Mouse (Mus musculus) heart, postnatal 4 days (tissue): Measurements from ENCODE around the gene Mia. TPM values are rescaled to one million over a fixed set of nuclear protein-coding genes. Genes with fewer than 3 reads are reported as not detected.

Source experiments
- DNase-seq: peaks from one replicate; pipeline ENCODE4 v3.0.0; 2021
- total RNA-seq, 2 experiments: library from RNA; stranded (reverse); gene quantifications; 2 replicates each; pipeline ENCODE4 v1.2.3; 2021

Gene Mia
- total RNA-seq, 2 experiments from 2014 or later, result not detected

DNA sequence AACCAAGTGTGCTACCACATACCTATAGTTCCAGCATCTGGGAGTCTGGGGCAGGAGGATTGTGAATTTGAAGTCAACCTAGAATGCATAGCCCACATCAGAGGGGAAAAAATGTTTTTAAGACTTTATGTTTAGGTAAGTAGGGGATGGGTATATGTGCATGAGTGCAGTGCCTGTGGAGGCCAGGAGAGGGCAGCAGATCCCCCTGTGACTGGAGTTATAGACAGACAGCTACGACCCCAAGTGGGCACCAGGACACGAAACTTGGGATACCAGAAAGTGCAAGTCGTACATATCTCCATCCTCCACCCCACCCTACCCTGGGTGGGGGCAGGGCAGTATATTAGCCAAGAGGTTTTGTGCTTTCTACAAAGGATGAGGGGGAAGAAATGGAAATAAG, 4.0 kb upstream of the Mia start:
- peak; percentile 46 for DNase-seq

DNA sequence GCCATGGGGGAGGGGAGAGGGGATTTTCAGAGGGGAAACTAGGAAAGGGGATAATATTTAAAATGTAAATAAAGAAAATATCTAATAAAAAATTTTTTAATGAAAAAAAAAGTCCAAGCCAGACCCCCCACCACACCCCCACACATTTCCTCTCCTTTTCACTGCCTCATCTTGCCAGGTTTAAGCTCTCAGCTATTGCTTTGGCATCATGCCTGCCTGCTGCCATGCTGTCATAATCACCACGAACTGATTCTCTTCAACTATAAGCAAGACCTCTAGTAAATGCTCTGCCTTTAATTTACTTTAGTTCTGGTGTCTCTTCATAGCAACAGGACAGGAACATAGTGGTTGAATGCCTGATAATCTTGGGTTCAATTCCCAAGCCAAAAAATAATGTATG, 1.5 kb upstream of the Mia start:
- DNase-seq, result no peak

GRCm38 (mm10) chr7:27180036-27180435, 921 bp downstream of the Mia start:
- DNase-seq, result peak; percentile 74

DNA sequence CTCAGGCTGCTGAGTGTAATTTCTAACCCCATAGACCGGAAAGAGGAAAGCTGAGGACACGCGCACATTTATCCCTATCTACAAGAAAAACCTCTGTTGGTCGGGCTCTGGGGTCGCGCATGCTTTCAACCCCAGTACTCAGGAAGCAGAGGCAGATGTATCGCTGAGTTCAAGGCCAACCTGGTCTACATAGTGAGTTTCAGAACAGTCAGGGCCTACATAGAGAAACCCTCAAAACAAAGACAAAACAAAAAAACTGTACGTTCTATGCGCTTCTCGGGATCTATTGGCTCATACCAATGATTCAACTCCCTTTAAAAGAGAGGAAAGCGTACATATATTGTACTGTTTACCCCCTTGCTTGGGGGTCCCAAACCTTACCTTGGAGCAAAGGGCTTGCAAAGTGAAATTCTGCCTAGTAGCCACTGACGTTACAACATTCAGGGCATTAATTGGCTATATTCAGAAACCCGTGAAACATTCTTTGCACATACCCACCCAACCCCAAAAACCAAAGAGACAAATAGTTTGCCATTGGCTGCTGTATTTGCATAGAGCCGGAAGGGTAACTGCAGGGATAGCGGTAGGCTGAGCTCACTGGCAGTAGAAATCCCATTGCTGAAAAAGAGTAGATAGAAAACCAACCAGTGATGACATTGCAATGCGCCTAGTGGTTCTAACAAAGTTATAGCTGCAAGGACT, 1.6 kb downstream of the Mia start:
- DNase-seq, result no peak

DNA sequence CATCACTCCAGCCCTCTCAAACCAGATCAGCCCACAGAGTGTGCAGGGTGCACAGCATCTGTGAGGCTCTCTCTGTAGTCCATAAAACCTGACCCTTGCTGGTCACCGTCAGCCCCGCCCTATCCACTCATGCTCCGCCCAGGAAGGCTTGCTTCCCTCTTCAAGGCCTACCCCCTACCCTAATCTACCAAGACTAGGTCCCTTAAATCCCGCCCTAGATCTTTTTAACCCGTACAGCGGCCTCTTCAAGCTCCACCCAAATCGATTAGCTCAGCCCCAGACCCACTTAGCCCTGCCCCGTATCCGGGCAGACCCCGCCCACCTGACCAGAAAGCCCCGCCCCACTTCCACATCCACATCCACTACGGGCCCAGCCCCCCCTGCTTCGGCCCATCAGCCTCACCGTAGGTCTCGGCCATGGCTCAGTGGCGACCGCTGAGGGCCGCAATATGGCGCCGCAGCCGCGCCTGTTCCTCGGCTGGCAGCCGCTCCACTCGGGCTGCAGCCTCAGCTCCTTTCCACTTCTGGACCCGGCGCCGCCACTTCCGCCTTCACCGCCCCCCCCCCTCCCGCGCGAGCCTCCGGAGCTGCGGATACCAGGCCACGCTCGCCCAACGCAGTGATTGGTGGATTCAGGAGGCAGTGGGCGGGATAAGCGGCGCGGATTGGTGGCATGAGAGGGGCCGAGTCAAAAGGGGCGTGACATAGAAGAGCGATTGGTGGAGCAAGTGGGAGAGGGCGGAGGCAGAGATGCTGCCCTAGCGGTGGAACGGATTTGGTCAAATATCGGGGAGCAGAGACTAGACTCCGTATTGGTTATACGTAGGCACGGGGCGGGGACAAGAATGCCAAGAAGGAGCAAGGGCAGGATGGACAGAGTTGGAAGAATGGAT, 2.4 kb downstream of the Mia start, which contains the start of gene Rab4b:
TSS of gene Rab4b (minus strand) at position 573 of the 893 bp plus-strand sequence.
- DNase-seq, result peak; percentile 99

DNA sequence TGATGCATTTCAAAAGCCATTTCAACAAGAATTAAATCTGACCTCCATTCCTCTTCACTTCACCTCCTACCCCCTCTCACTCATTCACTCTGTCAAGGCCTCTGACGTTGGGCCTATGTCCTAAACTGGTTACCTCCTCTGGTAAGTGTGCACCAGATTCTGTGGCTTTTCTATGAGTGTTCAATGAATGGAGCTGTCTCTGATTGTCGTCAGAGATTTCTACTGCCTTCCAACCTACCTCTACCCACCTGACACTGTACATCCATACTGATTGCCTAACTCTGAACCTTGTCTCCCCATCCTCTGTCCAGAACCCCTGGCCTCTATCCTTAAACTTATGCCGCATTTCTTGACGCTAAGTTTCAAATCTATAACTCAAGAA, 3.0 kb downstream of the Mia start:
- no peak for DNase-seq

DNA sequence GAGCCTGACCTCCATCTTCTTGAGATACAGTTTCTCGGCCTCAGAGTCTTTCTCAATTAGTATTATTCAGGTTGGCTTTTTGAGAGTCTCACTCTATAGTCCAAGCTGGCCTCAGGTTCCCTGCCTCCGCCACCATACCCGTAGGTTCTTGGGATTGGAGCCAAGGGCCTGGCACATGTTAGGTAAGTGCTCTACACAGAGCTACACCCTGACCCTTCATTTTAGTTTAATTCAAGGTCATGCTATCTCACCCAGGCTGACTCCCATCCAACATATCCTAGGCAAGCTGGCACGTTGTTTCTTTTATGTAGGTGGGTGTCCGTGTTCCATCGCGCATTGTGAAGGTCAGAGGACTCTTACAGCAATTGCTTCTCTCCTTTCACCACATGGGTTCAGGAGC, 6.1 kb downstream of the Mia start:
- DNase-seq, result no peak

GRCm38 (mm10) chr7:27174496-27174895, 6.5 kb downstream of the Mia start:
- no peak for DNase-seq

- no peak for DNase-seq
Observed at GRCm38 (mm10) chr7:27170981-27171380, 10.0 kb downstream of the Mia start.

- DNase-seq, result no peak
Observed at GRCm38 (mm10) chr7:27168371-27168770, 12.6 kb downstream of the Mia start.

DNA sequence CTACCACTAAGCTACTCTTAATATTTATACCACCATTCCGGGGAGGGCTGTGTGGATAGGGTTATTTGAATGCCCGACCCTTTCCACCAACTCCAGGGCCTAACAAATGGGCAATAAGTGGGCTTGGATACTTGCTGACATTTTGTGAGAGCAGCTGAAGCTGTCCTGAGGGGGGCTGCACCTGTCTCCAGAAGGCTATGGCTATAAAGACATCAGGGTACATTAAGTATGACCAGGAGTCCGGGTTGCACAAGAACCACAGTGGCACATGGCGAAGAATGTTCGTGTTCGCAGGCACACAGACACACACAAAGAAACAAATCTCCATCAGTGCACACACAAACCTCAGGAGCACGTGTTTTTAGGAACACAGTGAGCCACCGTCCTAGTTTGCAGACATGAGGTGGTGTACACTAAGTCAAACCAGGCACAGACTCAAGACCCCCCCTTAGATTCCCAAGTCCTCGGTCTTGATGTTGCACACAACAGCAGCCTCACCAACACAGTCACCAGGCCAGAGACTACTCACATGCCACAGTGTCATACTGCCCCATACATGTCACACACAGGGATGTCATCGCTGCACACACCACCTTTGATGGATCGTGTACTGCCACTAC, 13.4 kb downstream of the Mia start:
- DNase-seq, result no peak

DNA sequence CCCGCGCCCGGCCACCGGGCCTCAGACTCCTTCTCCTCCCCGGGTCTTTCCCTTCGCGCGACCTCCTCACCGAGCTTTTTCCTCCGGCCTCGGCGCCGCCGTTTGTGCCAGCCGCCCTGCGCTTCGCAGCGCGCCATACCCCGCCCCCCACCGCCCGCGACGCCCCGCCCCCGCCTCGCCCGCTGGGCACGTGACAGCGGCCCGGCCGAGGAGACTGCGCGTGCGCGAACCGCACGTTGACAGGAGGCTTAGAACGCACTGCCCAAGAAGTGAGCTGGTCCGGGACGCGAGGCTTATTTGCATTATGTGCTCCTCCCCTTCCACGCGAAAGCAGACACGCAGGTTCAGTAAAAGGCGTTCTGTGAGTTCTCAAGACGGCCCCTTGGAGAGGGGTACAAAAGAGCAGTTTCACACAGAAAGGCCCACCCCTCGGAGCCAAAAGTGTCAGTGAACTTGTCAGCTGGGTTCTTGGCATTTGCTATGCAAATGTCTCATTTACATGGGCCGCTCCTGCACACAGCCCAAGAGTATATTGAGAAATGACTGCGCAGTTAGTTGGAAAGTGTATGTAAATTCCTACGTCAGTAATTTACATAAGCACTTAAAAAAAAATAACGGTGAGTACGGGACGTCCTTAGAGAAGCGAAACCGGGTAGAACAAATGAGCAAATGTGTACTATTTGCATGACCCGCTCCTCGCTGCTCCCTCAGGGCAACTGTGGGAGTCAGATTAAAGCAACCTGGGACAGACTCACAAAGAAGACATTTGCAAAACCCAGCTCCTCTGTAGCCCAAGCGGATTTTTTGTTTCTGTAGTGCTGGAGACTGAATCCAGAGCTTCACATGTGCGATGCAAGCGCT, 14.1 kb downstream of the Mia start, which contains the start of gene Egln2:
TSS of gene Egln2 (minus strand) at position 189 of the 861 bp plus-strand sequence.
- DNase-seq, result peak; percentile 97

DNA sequence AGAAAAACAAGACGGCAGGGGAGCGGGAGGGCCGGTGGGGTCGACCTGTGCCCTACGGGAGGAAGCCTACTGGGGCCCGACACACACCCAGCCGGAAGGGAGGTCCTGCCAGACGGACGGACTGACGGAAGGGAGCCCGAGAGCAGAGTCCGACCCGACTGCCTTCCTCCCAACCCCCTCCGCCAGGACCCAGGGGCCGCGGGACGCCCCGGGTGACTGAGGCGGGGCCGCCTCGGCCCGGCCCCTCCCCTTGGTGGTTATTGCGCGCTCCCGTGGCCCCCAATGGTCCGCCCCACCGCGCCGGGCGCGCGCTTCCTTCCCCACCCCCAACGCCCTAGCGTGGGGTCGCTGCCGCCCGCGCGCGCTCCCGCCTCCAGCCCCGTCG, 14.7 kb downstream of the Mia start:
- DNase-seq, result peak; percentile 91

GRCm38 (mm10) chr7:27165696-27166095, 15.3 kb downstream of the Mia start:
- DNase-seq, result no peak

GRCm38 (mm10) chr7:27165007-27165655, 15.8 kb downstream of the Mia start:
- DNase-seq, result no peak

GRCm38 (mm10) chr7:27164112-27164947, 16.6 kb downstream of the Mia start:
- peak; percentile 28 for DNase-seq

DNA sequence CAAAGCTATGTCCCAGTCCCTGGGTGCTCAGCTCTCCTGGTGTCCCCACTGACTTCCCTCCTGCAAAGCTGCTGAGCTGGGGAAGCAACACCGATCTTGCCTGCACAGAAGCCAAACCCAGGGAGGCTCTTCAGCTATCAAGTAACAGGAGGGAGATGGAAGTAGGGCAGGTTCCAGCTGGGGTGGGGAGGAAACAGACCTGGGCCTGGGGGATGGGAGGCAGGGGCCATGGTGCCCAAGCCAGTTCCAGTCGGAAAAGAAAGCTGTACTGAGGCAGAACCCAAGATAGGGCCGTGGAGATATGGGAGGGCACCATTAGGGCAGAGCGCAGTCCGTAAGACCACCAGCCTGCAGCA, 17.5 kb downstream of the Mia start:
- no peak for DNase-seq

DNA sequence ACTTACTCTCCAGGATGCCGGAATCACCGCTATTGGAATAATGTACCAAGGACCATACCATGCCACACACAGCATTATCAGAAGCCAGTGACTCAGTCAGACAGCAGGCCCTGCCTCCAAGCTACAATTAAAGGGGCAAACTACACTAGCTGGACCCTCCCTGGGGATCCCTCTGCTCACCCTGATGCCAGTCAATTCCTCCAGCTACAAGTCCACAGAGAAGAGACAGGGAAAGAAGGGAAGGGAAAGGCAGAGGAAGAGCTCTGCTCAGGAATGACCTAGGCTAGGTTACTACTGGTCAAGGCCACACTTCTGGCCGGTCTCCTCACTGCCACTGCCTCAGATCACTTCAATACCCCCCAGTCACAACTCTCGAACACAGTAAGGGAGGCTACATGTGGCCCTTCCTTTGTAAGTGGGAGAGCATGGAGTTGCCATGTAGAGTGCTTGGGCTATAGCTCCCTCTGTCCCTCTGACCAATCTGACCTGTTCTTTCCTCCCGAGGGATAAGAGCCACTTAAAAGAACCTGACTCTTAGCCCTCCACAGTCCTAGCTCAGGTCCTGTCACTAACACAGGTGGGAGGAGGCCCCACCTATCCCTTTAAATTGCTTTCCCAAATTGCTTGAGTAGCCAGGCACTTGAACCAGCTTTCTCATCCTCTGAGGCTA, 18.0 kb downstream of the Mia start:
- no peak for DNase-seq

- DNase-seq, result no peak
Observed at GRCm38 (mm10) chr7:27161744-27162143, 19.2 kb downstream of the Mia start.

- DNase-seq, result no peak
Observed at GRCm38 (mm10) chr7:27160921-27161320, 20.0 kb downstream of the Mia start.
